Comparison of ENCODE assay signal across 8 mouse cellular contexts in genomic region chrX:163908337-163909250, GRCm38 (mm10). TPM values are rescaled to one million over a fixed set of nuclear protein-coding genes. Genes with fewer than 3 reads are reported as not detected.
DNase-seq lines count a peak whose midpoint lies in the region; ATAC-seq and TF ChIP-seq lines count a peak whose summit lies in the region.

Gene Ap1s2, plus strand, starts transcription at chrX:163909017.

- TF ChIP-seq POLR2A in bone marrow, adult 2 months (IDR thresholded peaks at IDR 0.05; ENCODE audit: borderline replicate concordance, control insufficient read depth, low read depth, low read length) = peak; percentile 74; the same call in 1 of the 2 replicates
- peak; percentile 64; the same call in 1 of the 2 replicates for TF ChIP-seq POLR2A in limb, embryonic 14.5 days (IDR thresholded peaks at IDR 0.05; ENCODE audit: borderline replicate concordance, extremely low read depth, insufficient read depth, insufficient read length)

- H3K4me2 ChIP-seq in embryonic facial prominence, embryonic 15.5 days (replicated peaks) = peak within 1 kb of the TSS; percentile 51
- peak within 1 kb of the TSS; percentile 53 for H3K4me2 ChIP-seq in limb, embryonic 14.5 days (replicated peaks; ENCODE audit: low read depth, low read length, severe bottlenecking)
- peak within 1 kb of the TSS; percentile 48 for H3K4me2 ChIP-seq in midbrain, postnatal 0 days (ENCODE audit: low read depth, low read length, poor library complexity, severe bottlenecking)

- no peaks in the 10 kb centered on the region for H3K9me3 ChIP-seq in embryonic facial prominence, embryonic 15.5 days (replicated peaks)
- no peaks in the 10 kb centered on the region for H3K9me3 ChIP-seq in limb, embryonic 14.5 days (ENCODE audit: control insufficient read depth, low read length)
- H3K9me3 ChIP-seq in midbrain, postnatal 0 days (ENCODE audit: low read length) = no peaks in the 10 kb centered on the region

- no peaks in the 10 kb centered on the region for H3K4me1 ChIP-seq in bone marrow, adult 2 months (ENCODE audit: control insufficient read depth, insufficient read depth, low read length)
- H3K4me1 ChIP-seq in embryonic facial prominence, embryonic 15.5 days = no peaks in the 10 kb centered on the region
- no peaks in the 10 kb centered on the region for H3K4me1 ChIP-seq in limb, embryonic 14.5 days (ENCODE audit: control insufficient read depth, insufficient read depth, low read length)
- H3K4me1 ChIP-seq in midbrain, postnatal 0 days (ENCODE audit: insufficient read depth, low read length) = no peaks in the 10 kb centered on the region

- peak within 1 kb of the TSS; percentile 48 for H3K9ac ChIP-seq in embryonic facial prominence, embryonic 15.5 days
- H3K9ac ChIP-seq in limb, embryonic 14.5 days (ENCODE audit: low read depth, low read length, severe bottlenecking) = peak within 1 kb of the TSS; percentile 58
- H3K9ac ChIP-seq in midbrain, postnatal 0 days (replicated peaks; ENCODE audit: low read length, poor library complexity, severe bottlenecking) = peak within 1 kb of the TSS; percentile 54

- DNase-seq in 416B (ENCODE audit: low read depth) = peak; percentile 93
- DNase-seq in heart, adult 8-10 months (ENCODE audit: low spot score) = peak; percentile 91
- peak; percentile 96 for DNase-seq in kidney, adult 9 months
- DNase-seq in limb, embryonic 14.5 days (ENCODE audit: low spot score) = peak; percentile 94
- peak; percentile 95 for DNase-seq in midbrain, postnatal 0 days (ENCODE audit: low spot score)
- peak; percentile 84 to 88 for DNase-seq in spleen, postnatal 14 days (ENCODE audit: low spot score in 2 of 2)

- no peak for TF ChIP-seq CTCF in bone marrow, adult 2 months (IDR thresholded peaks at IDR 0.05; ENCODE audit: control insufficient read depth, insufficient read depth, low read length)
- peak; percentile 63 for TF ChIP-seq CTCF in midbrain, postnatal 0 days (IDR thresholded peaks at IDR 0.05)

- peak; percentile 100 for ATAC-seq in embryonic facial prominence, embryonic 15.5 days (ENCODE audit: insufficient number of reproducible peaks, low FRiP score, low TSS enrichment, low read depth)
- peak; percentile 99 for ATAC-seq in limb, embryonic 14.5 days (ENCODE audit: low FRiP score, low read depth)
- peak; percentile 99 for ATAC-seq in midbrain, postnatal 0 days (ENCODE audit: low FRiP score)

- H3K36me3 ChIP-seq in embryonic facial prominence, embryonic 15.5 days = no peaks in the 10 kb centered on the region
- no peaks in the 10 kb centered on the region for H3K36me3 ChIP-seq in limb, embryonic 14.5 days (ENCODE audit: control insufficient read depth, insufficient read depth, low read length)
- no peaks in the 10 kb centered on the region for H3K36me3 ChIP-seq in midbrain, postnatal 0 days (ENCODE audit: insufficient read depth, low read length)

- H3K4me3 ChIP-seq in bone marrow, adult 2 months (replicated peaks; ENCODE audit: control insufficient read depth, low read depth, low read length) = peak within 1 kb of the TSS; percentile 98
- H3K4me3 ChIP-seq in embryonic facial prominence, embryonic 15.5 days (replicated peaks) = peak within 1 kb of the TSS; percentile 63
- peak within 1 kb of the TSS; percentile 61 for H3K4me3 ChIP-seq in limb, embryonic 14.5 days (replicated peaks; ENCODE audit: low read length)
- peak within 1 kb of the TSS; percentile 58 for H3K4me3 ChIP-seq in midbrain, postnatal 0 days (ENCODE audit: low read depth, low read length)

- H3K27me3 ChIP-seq in embryonic facial prominence, embryonic 15.5 days = no peaks in the 10 kb centered on the region
- no peaks in the 10 kb centered on the region for H3K27me3 ChIP-seq in limb, embryonic 14.5 days (ENCODE audit: control insufficient read depth, insufficient read depth, low read length)
- H3K27me3 ChIP-seq in midbrain, postnatal 0 days (ENCODE audit: insufficient read depth, low read length) = no peaks in the 10 kb centered on the region

- peak within 1 kb of the TSS; percentile 97 for H3K27ac ChIP-seq in bone marrow, adult 2 months (ENCODE audit: control insufficient read depth, insufficient read depth, low read depth, low read length, poor library complexity)
- peak within 1 kb of the TSS; percentile 88 for H3K27ac ChIP-seq in embryonic facial prominence, embryonic 15.5 days (replicated peaks)
- peak within 1 kb of the TSS; percentile 74 for H3K27ac ChIP-seq in limb, embryonic 14.5 days (replicated peaks; ENCODE audit: low read depth, low read length)
- H3K27ac ChIP-seq in midbrain, postnatal 0 days (ENCODE audit: low read depth, low read length) = peak within 1 kb of the TSS; percentile 77

- WGBS in bone marrow, adult 2 months = 15% methylated on average over 78 of the region's 80 CpGs
- WGBS in embryonic facial prominence, embryonic 15.5 days = 18% methylated on average over 65 of the region's 80 CpGs
- 17% methylated on average over 48 of the region's 80 CpGs for WGBS in limb, embryonic 14.5 days
- WGBS in midbrain, postnatal 0 days = 21% methylated on average over 57 of the region's 80 CpGs

RNA-seq across cellular contexts. Expression of gene Ap1s2, which starts in this region (rescaled TPM):
- 6.6 and 24.8 TPM in 2 replicates for polyA plus RNA-seq in bone marrow, adult 2 months (2011; ENCODE audit: insufficient read depth, insufficient read length, low replicate concordance, missing spikeins)
- 30.7 and 31.8 TPM in 2 replicates for polyA plus RNA-seq in embryonic facial prominence, embryonic 15.5 days (2015; fragmentation: Nextera tagmentation; extraction: Ambion mirVana)
- total RNA-seq in heart, adult 8-10 months (2022) = 10 to 100 TPM; 18.5 to 36.3 (median 27.2) TPM
- polyA plus RNA-seq in limb, embryonic 14.5 days (2012; rRNA removed) = 21.9 and 22.7 TPM in 2 replicates
- polyA plus RNA-seq in limb, embryonic 14.5 days (2014; fragmentation: Nextera tagmentation; extraction: Ambion mirVana) = 33.3 and 35.4 TPM in 2 replicates
- 61.8 and 73.7 TPM in 2 replicates for total RNA-seq in midbrain, postnatal 0 days (2014; rRNA removed)
- 113 and 130 TPM in 2 replicates for polyA plus RNA-seq in midbrain, postnatal 0 days (2015; fragmentation: Nextera tagmentation; extraction: Ambion mirVana)

Comparison
In these comparisons a context has a peak if more than half of its experiments do, and no peak if none do; other contexts are left out.
1. Peak in every context shown above with its lines: DNase-seq, ATAC-seq, H3K4me3 ChIP-seq and H3K27ac ChIP-seq.